Mouse (Mus musculus): Measurements from ENCODE around the gene Rab3il1. TPM values are rescaled to one million over a fixed set of nuclear protein-coding genes. Genes with fewer than 3 reads are reported as not detected.

The Rab3il1 gene
- polyA plus RNA-seq, 1 experiment from 2014 or later: 39.7 TPM

GRCm38 (mm10) chr19:10000330-10000729, 1.1 kb upstream of the Rab3il1 start:
- 38% methylated on average over 3 of the region's 3 CpGs for WGBS
- Histone ChIP-seq H3K36me3 (no peaks in the 10 kb centered on the region), H3K27ac (no peak overlapping the region), H3K9me3 (no peaks in the 10 kb centered on the region), H3K27me3 (ENCODE audit: insufficient read depth, poor library complexity, severe bottlenecking) (no peaks in the 10 kb centered on the region), H3K4me3 (no peak overlapping the region), H3K4me1 (replicated peaks) (0 out of 2 replicates have a peak, but pooled peaks cover 3% of the 10 kb centered on the region)
- DNase-seq (ENCODE audit: low spot score): no peak

DNA sequence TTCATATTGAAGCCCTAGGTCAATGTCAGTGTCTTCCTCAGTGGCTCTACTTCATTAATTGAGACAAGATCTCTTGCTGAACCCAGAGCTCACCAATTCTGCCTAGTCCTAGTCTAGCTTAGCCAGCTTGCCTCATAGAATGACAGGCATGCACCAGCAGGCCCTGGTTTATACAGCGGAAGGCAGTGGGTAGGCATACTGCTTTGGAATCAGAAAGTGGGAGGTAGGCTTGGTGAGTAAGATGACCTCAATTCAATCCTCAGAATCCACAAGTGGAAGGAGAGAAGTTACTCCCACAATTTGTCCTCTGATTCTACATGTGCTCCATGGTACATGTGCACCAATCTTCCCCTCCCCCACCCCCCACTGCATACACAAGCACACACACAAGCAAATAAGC, 2.2 kb downstream of the Rab3il1 start:
- Histone ChIP-seq H3K9me3 (no peaks in the 10 kb centered on the region), H3K27ac (no peak overlapping the region), H3K4me3 (no peak overlapping the region), H3K27me3 (ENCODE audit: insufficient read depth, poor library complexity, severe bottlenecking) (no peaks in the 10 kb centered on the region), H3K4me1 (replicated peaks) (no peaks in the 10 kb centered on the region), H3K36me3 (no peaks in the 10 kb centered on the region)
- no peak for DNase-seq (ENCODE audit: low spot score)
- WGBS: 95% methylated on average over 1 of the region's 1 CpGs

GRCm38 (mm10) chr19:10011408-10011807, 9.9 kb downstream of the Rab3il1 start:
- 72% methylated on average over 1 of the region's 1 CpGs for WGBS
- Histone ChIP-seq H3K27me3 (ENCODE audit: insufficient read depth, poor library complexity, severe bottlenecking) (peaks cover 8% of the 10 kb centered on the region), H3K4me1 (replicated peaks) (peaks cover 30% of the 10 kb centered on the region), H3K4me3 (no peak overlapping the region), H3K36me3 (no peaks in the 10 kb centered on the region), H3K27ac (no peak overlapping the region), H3K9me3 (no peaks in the 10 kb centered on the region)
- no peak for DNase-seq (ENCODE audit: low spot score)

GRCm38 (mm10) chr19:10012827-10013278, 11.4 kb downstream of the Rab3il1 start:
- DNase-seq (ENCODE audit: low spot score): peak; percentile 72
- 48% methylated on average over 6 of the region's 6 CpGs for WGBS
- H3K36me3 ChIP-seq: no peaks in the 10 kb centered on the region

DNA sequence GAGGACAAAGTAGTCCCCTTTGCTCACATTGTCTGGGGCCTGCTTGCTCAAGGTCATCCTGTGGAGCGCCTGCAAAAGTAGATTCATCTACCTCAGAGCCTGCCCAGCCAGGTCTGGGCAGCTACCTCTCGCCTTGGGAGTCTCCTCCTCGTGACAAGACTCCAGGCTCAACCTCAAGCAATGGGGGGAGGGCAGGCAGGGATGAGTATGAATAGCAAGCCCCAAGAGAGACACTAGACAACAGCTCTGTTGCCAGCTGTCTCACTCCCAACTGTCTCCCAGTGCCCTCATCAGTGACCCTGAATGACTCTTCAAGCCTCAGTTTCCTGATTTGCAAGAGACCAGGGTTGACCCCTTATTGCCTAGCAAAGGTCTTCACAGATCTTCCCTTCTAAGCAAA, 11.9 kb downstream of the Rab3il1 start:
- DNase-seq (ENCODE audit: low spot score): no peak
- H3K36me3 ChIP-seq: no peaks in the 10 kb centered on the region
- WGBS: 46% methylated on average over 3 of the region's 3 CpGs
- peak overlapping the region; percentile 76 for H3K27ac ChIP-seq
- H3K27me3 ChIP-seq (ENCODE audit: insufficient read depth, poor library complexity, severe bottlenecking): peaks cover 19% of the 10 kb centered on the region
- H3K9me3 ChIP-seq: no peaks in the 10 kb centered on the region
- peaks cover 42% of the 10 kb centered on the region for H3K4me1 ChIP-seq (replicated peaks)
- H3K4me3 ChIP-seq: 0 out of 2 replicates have a peak overlapping the region, but pooled peaks have one; percentile 6

More at GRCm38 (mm10) chr19:10012827-10013278, 11.4 kb downstream of the Rab3il1 start:
- H3K4me1 ChIP-seq (replicated peaks): peaks cover 37% of the 10 kb centered on the region
- peaks cover 19% of the 10 kb centered on the region for H3K27me3 ChIP-seq (ENCODE audit: insufficient read depth, poor library complexity, severe bottlenecking)
- H3K9me3 ChIP-seq: no peaks in the 10 kb centered on the region
- peak overlapping the region; percentile 76 for H3K27ac ChIP-seq
- 0 out of 2 replicates have a peak overlapping the region, but pooled peaks have one; percentile 6 for H3K4me3 ChIP-seq

GRCm38 (mm10) chr19:10013913-10014312, 12.4 kb downstream of the Rab3il1 start:
- no peak overlapping the region for H3K4me3 ChIP-seq
- H3K27ac ChIP-seq: peak overlapping the region; percentile 76
- peaks cover 23% of the 10 kb centered on the region for H3K27me3 ChIP-seq (ENCODE audit: insufficient read depth, poor library complexity, severe bottlenecking)
- peaks cover 48% of the 10 kb centered on the region for H3K4me1 ChIP-seq (replicated peaks)
- 46% methylated on average over 5 of the region's 5 CpGs for WGBS
- peak; percentile 75 for DNase-seq (ENCODE audit: low spot score)
- no peaks in the 10 kb centered on the region for H3K36me3 ChIP-seq
- no peaks in the 10 kb centered on the region for H3K9me3 ChIP-seq

GRCm38 (mm10) chr19:10014824-10015223, 13.4 kb downstream of the Rab3il1 start:
- H3K27me3 ChIP-seq (ENCODE audit: insufficient read depth, poor library complexity, severe bottlenecking): peaks cover 33% of the 10 kb centered on the region
- no peaks in the 10 kb centered on the region for H3K36me3 ChIP-seq
- no peaks in the 10 kb centered on the region for H3K9me3 ChIP-seq
- DNase-seq (ENCODE audit: low spot score): no peak
- H3K4me3 ChIP-seq: peak overlapping the region; percentile 27
- WGBS: 80% methylated on average over 13 of the region's 13 CpGs
- peak overlapping the region; percentile 76 for H3K27ac ChIP-seq
- H3K4me1 ChIP-seq (replicated peaks): peaks cover 57% of the 10 kb centered on the region

- Histone ChIP-seq H3K9me3 (no peaks in the 10 kb centered on the region), H3K27me3 (ENCODE audit: insufficient read depth, poor library complexity, severe bottlenecking) (peaks cover 36% of the 10 kb centered on the region), H3K4me1 (replicated peaks) (peaks cover 57% of the 10 kb centered on the region), H3K36me3 (no peaks in the 10 kb centered on the region), H3K27ac (peak overlapping the region; percentile 76), H3K4me3 (peak overlapping the region; percentile 27; the same call in 1 of the 2 replicates)
- no peak for DNase-seq (ENCODE audit: low spot score)
- WGBS: 76% methylated on average over 4 of the region's 4 CpGs
Observed at GRCm38 (mm10) chr19:10015442-10015841, 14.0 kb downstream of the Rab3il1 start.

GRCm38 (mm10) chr19:10016151-10016550, 14.7 kb downstream of the Rab3il1 start:
- H3K4me3 ChIP-seq: peak overlapping the region; percentile 27; the same call in 1 of the 2 replicates
- H3K27me3 ChIP-seq (ENCODE audit: insufficient read depth, poor library complexity, severe bottlenecking): peaks cover 36% of the 10 kb centered on the region
- peak overlapping the region; percentile 76 for H3K27ac ChIP-seq
- DNase-seq (ENCODE audit: low spot score): no peak
- WGBS: 84% methylated on average over 4 of the region's 4 CpGs
- H3K36me3 ChIP-seq: no peaks in the 10 kb centered on the region
- no peaks in the 10 kb centered on the region for H3K9me3 ChIP-seq
- peaks cover 57% of the 10 kb centered on the region for H3K4me1 ChIP-seq (replicated peaks)

- Histone ChIP-seq H3K4me3 (peak overlapping the region; percentile 64), H3K4me1 (replicated peaks) (peaks cover 64% of the 10 kb centered on the region), H3K36me3 (no peaks in the 10 kb centered on the region), H3K9me3 (no peaks in the 10 kb centered on the region), H3K27me3 (ENCODE audit: insufficient read depth, poor library complexity, severe bottlenecking) (peaks cover 36% of the 10 kb centered on the region), H3K27ac (peak overlapping the region; percentile 88)
- peak; percentile 92 for DNase-seq (ENCODE audit: low spot score)
- WGBS: 5% methylated on average over 44 of the region's 44 CpGs
Observed at GRCm38 (mm10) chr19:10017637-10018526, 16.4 kb downstream of the Rab3il1 start.

- Histone ChIP-seq H3K27me3 (ENCODE audit: insufficient read depth, poor library complexity, severe bottlenecking) (peaks cover 36% of the 10 kb centered on the region), H3K9me3 (no peaks in the 10 kb centered on the region), H3K4me1 (replicated peaks) (peaks cover 64% of the 10 kb centered on the region), H3K4me3 (peak overlapping the region; percentile 64), H3K27ac (peak overlapping the region; percentile 88), H3K36me3 (no peaks in the 10 kb centered on the region)
- no peak for DNase-seq (ENCODE audit: low spot score)
- 6% methylated on average over 3 of the region's 3 CpGs for WGBS
Observed at GRCm38 (mm10) chr19:10018527-10018818, 17.0 kb downstream of the Rab3il1 start.

DNA sequence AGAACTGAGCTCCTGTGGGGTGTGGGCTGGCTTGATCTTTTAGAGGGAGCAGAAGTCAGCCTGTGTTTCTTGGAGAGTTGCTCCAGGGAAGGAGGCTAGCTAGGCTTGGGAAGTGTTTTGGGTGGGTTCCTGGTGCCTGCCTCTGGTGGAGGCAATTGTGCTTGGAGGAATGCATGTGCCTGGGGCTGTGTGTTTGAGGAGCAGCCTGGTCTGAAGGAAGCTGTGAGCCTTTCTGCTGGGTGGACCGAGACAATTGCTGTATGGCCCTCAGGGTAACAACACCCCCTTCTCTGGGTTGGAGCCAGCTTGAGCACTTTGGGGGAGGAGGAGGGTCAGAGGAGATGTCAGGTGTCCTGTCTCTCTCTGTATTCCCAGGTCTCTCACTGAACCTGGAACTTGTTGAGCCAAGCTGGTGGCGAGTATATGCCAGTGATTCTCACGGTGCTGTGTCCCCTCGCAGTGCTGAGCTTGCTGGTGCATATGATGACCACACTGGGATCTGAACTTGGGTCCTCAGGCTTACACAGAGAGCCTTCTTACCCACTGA, 17.8 kb downstream of the Rab3il1 start:
- Histone ChIP-seq H3K4me3 (peak overlapping the region; percentile 64), H3K4me1 (replicated peaks) (peaks cover 65% of the 10 kb centered on the region), H3K27me3 (ENCODE audit: insufficient read depth, poor library complexity, severe bottlenecking) (peaks cover 36% of the 10 kb centered on the region), H3K27ac (peak overlapping the region; percentile 88), H3K9me3 (no peaks in the 10 kb centered on the region), H3K36me3 (no peaks in the 10 kb centered on the region)
- no peak for DNase-seq (ENCODE audit: low spot score)
- WGBS: 69% methylated on average over 4 of the region's 4 CpGs

GRCm38 (mm10) chr19:10021981-10022380, 20.5 kb downstream of the Rab3il1 start:
- DNase-seq (ENCODE audit: low spot score): no peak
- Histone ChIP-seq H3K4me3 (no peak overlapping the region), H3K27me3 (ENCODE audit: insufficient read depth, poor library complexity, severe bottlenecking) (peaks cover 24% of the 10 kb centered on the region), H3K36me3 (0 out of 2 replicates have a peak, but pooled peaks cover under 1% of the 10 kb centered on the region), H3K4me1 (replicated peaks) (peaks cover 67% of the 10 kb centered on the region), H3K9me3 (no peaks in the 10 kb centered on the region), H3K27ac (no peak overlapping the region)
- 82% methylated on average over 2 of the region's 2 CpGs for WGBS
